Comparison of ENCODE assay signal across 12 mouse cellular contexts in genomic region chr19:7305380-7306310, GRCm38 (mm10). TPM values are rescaled to one million over a fixed set of nuclear protein-coding genes. Genes with fewer than 3 reads are reported as not detected.
DNase-seq lines count a peak whose midpoint lies in the region; ATAC-seq and TF ChIP-seq lines count a peak whose summit lies in the region.
"Had no signal": no experiment of that assay in that cellular context is flagged by ENCODE, and none has a peak within 500 bp of the region (broad histone marks: within the 10 kb centered on the region; RNA-seq: fewer than 3 reads in every experiment).

No protein-coding gene starts in this region.

- DNase-seq in limb, embryonic 10.5 days (ENCODE audit: low spot score): no peak
- DNase-seq in cerebellum, postnatal 14 days: no peak
- no peak for DNase-seq in thymus, postnatal 4 days
- DNase-seq: cerebellum, postnatal 36 days; heart, postnatal 14 days; retina, postnatal 1 day; thymus, postnatal 25 days had no signal

- TF ChIP-seq POLR2A in cortical plate, adult 2 months (IDR thresholded peaks at IDR 0.05; ENCODE audit: extremely low read depth, insufficient read depth, low read length): no peak

- ATAC-seq in limb, embryonic 13.5 days (ENCODE audit: low FRiP score, low read depth): no peak
- no peak for ATAC-seq in kidney, embryonic 16.5 days (ENCODE audit: low FRiP score, low TSS enrichment)
- ATAC-seq in megakaryocyte progenitor cell, adult 5-6 weeks (replicated peaks; ENCODE audit: poor library complexity): peak; percentile 40
- ATAC-seq: intestine, embryonic 15.5 days had no signal

- no peak overlapping the region for H3K9ac ChIP-seq in limb, embryonic 13.5 days
- H3K9ac ChIP-seq in kidney, embryonic 16.5 days (replicated peaks; ENCODE audit: low read length): no peak overlapping the region
- H3K9ac ChIP-seq: intestine, embryonic 15.5 days had no signal

- no peak overlapping the region for H3K4me3 ChIP-seq in limb, embryonic 13.5 days
- no peak overlapping the region for H3K4me3 ChIP-seq in limb, embryonic 10.5 days
- H3K4me3 ChIP-seq in cortical plate, adult 2 months (ENCODE audit: insufficient read depth, low read length): no peak overlapping the region
- no peak overlapping the region for H3K4me3 ChIP-seq in kidney, embryonic 16.5 days (ENCODE audit: low read length)
- H3K4me3 ChIP-seq: intestine, embryonic 15.5 days had no signal

- H3K4me1 ChIP-seq in limb, embryonic 13.5 days: peaks cover 44% of the 10 kb centered on the region
- H3K4me1 ChIP-seq in limb, embryonic 10.5 days: peaks cover 35% of the 10 kb centered on the region
- H3K4me1 ChIP-seq in cortical plate, adult 2 months (ENCODE audit: control insufficient read depth, insufficient read depth, low read length): peaks cover 44% of the 10 kb centered on the region
- H3K4me1 ChIP-seq in kidney, embryonic 16.5 days (ENCODE audit: insufficient read depth, low read length): peaks cover 75% of the 10 kb centered on the region

- H3K9me3 ChIP-seq in limb, embryonic 13.5 days: no peaks in the 10 kb centered on the region
- no peaks in the 10 kb centered on the region for H3K9me3 ChIP-seq in limb, embryonic 10.5 days (replicated peaks)
- no peaks in the 10 kb centered on the region for H3K9me3 ChIP-seq in kidney, embryonic 16.5 days (ENCODE audit: low read length)
- H3K9me3 ChIP-seq: intestine, embryonic 15.5 days had no signal

- H3K36me3 ChIP-seq in limb, embryonic 13.5 days: no peaks in the 10 kb centered on the region; the same call in none of the 2 replicates
- H3K36me3 ChIP-seq in limb, embryonic 10.5 days: peaks cover 9% of the 10 kb centered on the region; the same call in 1 of the 2 replicates
- H3K36me3 ChIP-seq in kidney, embryonic 16.5 days (ENCODE audit: insufficient read depth, low read length): no peaks in the 10 kb centered on the region
- H3K36me3 ChIP-seq: intestine, embryonic 15.5 days had no signal

- WGBS in limb, embryonic 13.5 days: 81% methylated on average over 10 of the region's 11 CpGs
- WGBS in limb, embryonic 10.5 days: 86% methylated on average over 11 of the region's 11 CpGs
- 62% methylated on average over 10 of the region's 11 CpGs for WGBS in kidney, embryonic 16.5 days

- H3K4me2 ChIP-seq in limb, embryonic 13.5 days (replicated peaks): no peak overlapping the region
- H3K4me2 ChIP-seq in kidney, embryonic 16.5 days (replicated peaks; ENCODE audit: low read depth, low read length): no peak overlapping the region
- H3K4me2 ChIP-seq: intestine, embryonic 15.5 days had no signal

- 0 out of 2 replicates have a peak overlapping the region, but pooled peaks have one; percentile 39 for H3K27ac ChIP-seq in limb, embryonic 13.5 days
- no peak overlapping the region for H3K27ac ChIP-seq in limb, embryonic 10.5 days
- 0 out of 2 replicates have a peak overlapping the region, but pooled peaks have one; percentile 45 for H3K27ac ChIP-seq in cortical plate, adult 2 months (ENCODE audit: insufficient read depth, low read length)
- H3K27ac ChIP-seq in kidney, embryonic 16.5 days (ENCODE audit: low read length): peak overlapping the region; percentile 16; the same call in 1 of the 2 replicates

- no peaks in the 10 kb centered on the region for H3K27me3 ChIP-seq in limb, embryonic 13.5 days
- no peaks in the 10 kb centered on the region for H3K27me3 ChIP-seq in limb, embryonic 10.5 days (ENCODE audit: low read depth, poor library complexity, severe bottlenecking)
- no peaks in the 10 kb centered on the region for H3K27me3 ChIP-seq in kidney, embryonic 16.5 days (ENCODE audit: insufficient read depth, low read length)
- H3K27me3 ChIP-seq: intestine, embryonic 15.5 days had no signal

- no peak for TF ChIP-seq CTCF in cortical plate, adult 2 months (IDR thresholded peaks at IDR 0.05; ENCODE audit: extremely low read depth, insufficient read depth, low read length)

RNA-seq across cellular contexts. Expression of gene Mark2, which starts 36.0 kb away (rescaled TPM):
- polyA plus RNA-seq in limb, embryonic 13.5 days (2015; fragmentation: Nextera tagmentation; extraction: Ambion mirVana): 38.2 and 44.3 TPM in 2 replicates
- polyA plus RNA-seq in limb, embryonic 10.5 days (2016; fragmentation: Nextera tagmentation; extraction: Ambion mirVana): 50.1 and 53.4 TPM in 2 replicates
- 102 and 103 TPM in 2 replicates for polyA plus RNA-seq in cortical plate, adult 2 months (2012; rRNA removed)
- polyA plus RNA-seq in kidney, embryonic 16.5 days (2015; fragmentation: Nextera tagmentation; extraction: Ambion mirVana): 40.6 and 44.9 TPM in 2 replicates
- 63.8 and 70.0 TPM in 2 replicates for total RNA-seq in megakaryocyte progenitor cell, adult 5-6 weeks (2015)
- 23.3 and 24.8 TPM in 2 replicates for total RNA-seq in megakaryocyte progenitor cell, adult 5-6 weeks (2017)

RNA-seq across cellular contexts. Expression of gene Rcor2, which starts 38.5 kb away (rescaled TPM):
- 24.9 and 25.0 TPM in 2 replicates for polyA plus RNA-seq in limb, embryonic 13.5 days (2015; fragmentation: Nextera tagmentation; extraction: Ambion mirVana)
- polyA plus RNA-seq in limb, embryonic 10.5 days (2016; fragmentation: Nextera tagmentation; extraction: Ambion mirVana): 54.9 and 63.1 TPM in 2 replicates
- 18.9 and 21.8 TPM in 2 replicates for polyA plus RNA-seq in cortical plate, adult 2 months (2012; rRNA removed)
- polyA plus RNA-seq in kidney, embryonic 16.5 days (2015; fragmentation: Nextera tagmentation; extraction: Ambion mirVana): 8.7 and 10.8 TPM in 2 replicates
- 0.99 and 1.2 TPM in 2 replicates for total RNA-seq in megakaryocyte progenitor cell, adult 5-6 weeks (2015)
- 1.2 and 2.7 TPM in 2 replicates for total RNA-seq in megakaryocyte progenitor cell, adult 5-6 weeks (2017)
